Mouse (Mus musculus) megakaryocyte, embryonic 14.5 days (primary cell): ENCODE results near the gene Spint4.

Experiments used
- FLI1 ChIP-seq: IDR thresholded peaks from 2 replicates; pipeline ENCODE4 v1.6.1; 2012; ENCODE audit warnings: low read length, inconsistent platforms, mixed read lengths
- GATA1 ChIP-seq: IDR thresholded peaks from 3 replicates; pipeline ENCODE4 v1.6.1; 2012; ENCODE audit warnings: mixed read lengths, low read length, inconsistent platforms, borderline replicate concordance

- TF ChIP-seq GATA1 = no peak
- no peak for TF ChIP-seq FLI1
Measured at GRCm38 (mm10) chr2:164735446-164735845, 37.1 kb downstream of the Spint4 start.
